Mouse (Mus musculus): ENCODE measurements around the gene Efemp2.

GRCm38 (mm10) chr19:5445747-5446146 lies 28.0 kb upstream of the Efemp2 start:
- TF ChIP-seq POLR2A (IDR thresholded peaks at IDR 0.05; ENCODE audit: borderline replicate concordance, low read depth, low read length) (no peak), CTCF (IDR thresholded peaks at IDR 0.05; ENCODE audit: low read depth, low read length) (no peak)
